Mouse (Mus musculus) left cerebral cortex, adult 8-10 months (tissue): ENCODE data around the gene Scrn3. TPM values are rescaled to one million over a fixed set of nuclear protein-coding genes. Genes with fewer than 3 reads are reported as not detected.

Experiments used
- DNase-seq, 2 experiments: peaks; one replicate each; pipeline ENCODE4 v3.0.0; 2022; ENCODE audit warnings: low spot score in 2 of 2
- total RNA-seq, 4 experiments: library from RNA; stranded (reverse); gene quantifications; 2 replicates each; pipeline ENCODE4 v1.2.4; 2022

The Scrn3 gene
- total RNA-seq, 4 experiments from 2014 or later = 21.0 to 29.3 (median 24.2) TPM

DNA sequence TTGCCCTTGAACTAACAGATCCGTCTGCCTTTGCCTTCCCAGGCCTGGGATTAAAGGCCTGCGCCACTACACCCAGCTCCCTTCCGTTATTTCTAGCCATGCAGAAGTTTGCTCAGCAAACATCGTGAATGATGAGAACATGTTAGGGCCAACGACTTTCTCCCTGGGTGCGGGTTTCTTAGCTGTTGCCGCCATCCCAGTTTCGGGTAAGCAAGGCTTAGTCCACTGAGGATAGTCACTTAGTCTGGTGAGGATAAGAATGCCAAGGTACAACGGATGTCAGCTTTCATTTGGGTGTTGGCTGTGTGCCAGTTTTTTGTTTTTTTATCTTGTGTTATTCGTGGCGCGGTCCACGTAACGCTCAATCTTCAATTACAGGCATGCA, 708 bp downstream of the Scrn3 start:
- peak in 1 of 2 experiments; percentile 15 for DNase-seq

DNA sequence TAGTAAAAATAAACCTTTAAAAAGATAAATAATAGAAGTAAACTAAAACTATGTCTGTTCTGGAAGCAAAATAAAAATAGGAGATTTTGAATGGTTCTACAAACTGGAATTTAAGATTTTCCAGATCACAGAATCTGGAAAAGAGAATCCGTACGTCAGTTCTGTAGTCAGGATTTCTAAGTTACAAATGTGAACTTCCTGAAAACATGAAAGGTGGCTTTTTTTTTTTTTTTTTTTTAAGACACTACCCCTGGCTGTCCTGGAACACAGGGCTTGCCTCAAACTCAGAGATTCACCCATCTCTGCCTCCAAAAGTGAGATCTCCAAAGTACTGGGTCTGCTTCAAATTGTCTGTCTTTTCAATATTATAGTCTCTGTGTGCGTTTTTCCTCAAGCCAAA, 1.9 kb downstream of the Scrn3 start:
- no peak for DNase-seq

DNA sequence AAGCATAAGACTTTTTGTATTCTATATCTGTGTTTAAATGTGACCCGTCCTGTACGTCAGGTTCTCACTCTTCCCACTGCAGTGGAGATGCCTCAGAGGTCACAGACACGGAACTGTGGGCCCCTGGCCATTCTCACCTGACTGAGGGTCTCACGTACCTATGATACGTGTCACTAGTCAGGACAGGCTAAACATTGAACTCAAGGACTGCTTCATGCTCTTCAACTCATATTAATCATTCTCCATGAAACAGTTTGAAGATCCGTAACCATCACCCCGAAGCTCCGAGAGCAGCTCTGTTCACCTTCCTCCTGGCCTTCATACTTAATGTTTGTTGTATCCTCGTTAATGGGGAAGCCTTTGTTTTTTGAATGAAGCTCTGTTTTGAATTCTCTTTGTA, 5.0 kb downstream of the Scrn3 start:
- DNase-seq = no peak

DNA sequence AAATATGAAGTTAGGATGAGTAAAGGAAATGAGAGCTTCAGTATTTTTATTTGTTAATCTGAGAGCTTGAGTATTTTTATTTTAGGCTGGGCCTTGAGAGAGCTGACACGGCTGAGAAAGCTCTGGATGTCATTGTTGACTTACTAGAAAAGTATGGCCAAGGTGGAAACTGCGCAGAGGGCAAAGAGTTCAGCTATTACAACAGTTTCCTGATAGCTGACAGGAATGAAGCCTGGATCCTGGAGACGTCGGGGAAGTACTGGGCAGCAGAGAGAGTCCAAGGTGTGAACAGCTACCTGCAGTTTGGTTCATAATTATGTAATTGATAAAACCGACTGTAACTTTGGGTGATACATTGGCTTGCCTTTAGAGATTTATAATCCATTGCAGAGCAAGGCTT, 6.8 kb downstream of the Scrn3 start:
- no peak for DNase-seq

DNA sequence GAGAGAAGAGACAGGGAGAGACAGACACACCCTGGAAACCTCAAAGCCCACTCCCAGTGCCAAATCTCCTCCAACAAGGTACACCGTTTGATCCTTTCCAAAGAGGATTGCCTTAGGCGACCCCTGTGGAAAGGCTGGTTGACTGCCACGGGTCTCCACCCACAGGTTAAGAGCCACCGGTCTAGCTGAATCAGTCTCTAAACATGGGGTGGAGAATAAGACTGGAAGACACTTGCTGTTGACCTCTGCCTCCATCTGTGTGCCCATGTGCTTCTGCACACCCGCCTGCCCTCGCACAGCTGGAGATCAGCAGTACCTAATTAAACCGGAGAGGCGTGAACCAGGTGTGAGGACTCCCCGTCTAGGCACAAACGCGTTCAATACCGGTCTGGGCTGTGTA, 10.6 kb downstream of the Scrn3 start:
- no peak for DNase-seq

DNA sequence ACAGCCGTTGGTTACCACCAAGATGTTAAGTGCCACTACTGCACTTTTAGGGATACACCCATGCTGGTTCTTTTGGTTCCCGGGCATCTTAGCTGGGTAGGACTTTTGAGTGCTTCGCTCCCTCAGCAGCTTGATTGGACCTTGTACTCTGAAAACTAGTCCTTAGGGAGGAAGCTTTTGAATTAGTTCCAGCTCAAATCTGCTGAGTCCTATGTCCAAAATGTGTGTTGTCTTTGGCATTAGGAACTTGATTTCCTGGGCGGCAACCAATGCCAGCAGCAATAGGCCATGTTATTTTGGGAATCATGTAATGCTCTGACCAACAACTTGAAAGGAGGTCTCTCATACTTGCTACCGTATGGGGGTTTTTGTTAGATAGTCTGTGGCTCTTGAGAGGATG, 13.5 kb downstream of the Scrn3 start:
- DNase-seq = no peak

- DNase-seq = no peak
Measured at GRCm38 (mm10) chr2:73335949-73336348, 23.5 kb downstream of the Scrn3 start.

DNA sequence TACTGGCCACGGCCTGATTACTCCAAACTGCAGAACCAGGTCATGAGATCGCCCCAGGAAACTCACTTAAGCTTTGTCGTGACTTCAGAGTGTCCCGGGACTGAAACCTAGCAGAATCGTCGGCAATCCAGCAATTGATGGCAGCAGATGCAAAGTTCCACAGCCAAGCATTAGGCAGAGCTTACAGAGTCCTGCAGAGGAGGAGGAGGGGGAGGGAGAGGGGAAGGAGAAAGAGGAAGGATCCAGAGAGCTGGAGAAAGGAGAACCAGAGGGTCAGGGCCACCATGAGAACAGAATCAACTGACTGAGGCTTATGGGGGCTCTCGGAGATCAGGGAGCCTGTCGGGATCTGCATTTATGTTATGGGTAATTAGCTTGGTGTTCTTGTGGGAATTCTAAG, 26.0 kb downstream of the Scrn3 start:
- no peak for DNase-seq

- no peak for DNase-seq
Measured at GRCm38 (mm10) chr2:73343701-73344100, 31.3 kb downstream of the Scrn3 start.

GRCm38 (mm10) chr2:73345204-73345603, 32.8 kb downstream of the Scrn3 start:
- peak in 1 of 2 experiments; percentile 33 for DNase-seq

DNA sequence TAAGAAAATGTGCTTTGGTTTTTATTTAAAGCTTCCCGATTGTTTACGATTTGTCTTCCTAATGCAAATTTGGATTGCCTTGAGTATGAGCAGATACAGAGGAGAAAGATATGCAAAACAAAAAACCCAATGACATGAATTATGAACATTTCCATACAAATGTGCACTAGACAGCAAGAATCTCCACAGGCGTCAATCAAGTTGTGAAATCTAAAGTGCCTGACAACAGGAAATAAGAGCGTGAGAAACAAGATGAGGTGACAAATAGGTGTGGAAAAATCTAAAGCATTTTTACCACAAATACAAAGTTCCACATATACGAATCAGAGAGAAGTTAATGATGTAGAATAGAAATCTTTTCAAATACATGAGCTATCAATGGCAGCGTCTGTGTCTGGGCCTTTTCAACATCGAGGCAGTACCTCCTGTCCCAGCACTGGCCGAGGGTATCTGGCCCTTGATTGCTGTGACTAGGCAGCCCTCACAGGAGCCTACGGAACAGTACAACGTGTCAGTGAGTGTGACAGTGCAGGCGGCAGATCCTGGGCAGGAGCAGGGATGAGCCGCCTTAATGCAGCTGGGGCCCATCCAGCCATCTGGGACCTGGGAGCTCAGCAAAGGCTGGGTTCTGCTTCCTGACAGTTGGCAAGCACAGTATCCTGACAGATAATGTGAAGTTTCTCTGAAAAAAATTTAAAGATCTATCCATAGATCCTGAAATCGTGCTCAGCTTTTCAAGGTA, 34.1 kb downstream of the Scrn3 start:
- DNase-seq = peak in 1 of 2 experiments; percentile 76

- DNase-seq = no peak
Measured at GRCm38 (mm10) chr2:73347136-73347535, 34.7 kb downstream of the Scrn3 start.

- DNase-seq = no peak
Measured at GRCm38 (mm10) chr2:73347766-73348165, 35.4 kb downstream of the Scrn3 start.

DNA sequence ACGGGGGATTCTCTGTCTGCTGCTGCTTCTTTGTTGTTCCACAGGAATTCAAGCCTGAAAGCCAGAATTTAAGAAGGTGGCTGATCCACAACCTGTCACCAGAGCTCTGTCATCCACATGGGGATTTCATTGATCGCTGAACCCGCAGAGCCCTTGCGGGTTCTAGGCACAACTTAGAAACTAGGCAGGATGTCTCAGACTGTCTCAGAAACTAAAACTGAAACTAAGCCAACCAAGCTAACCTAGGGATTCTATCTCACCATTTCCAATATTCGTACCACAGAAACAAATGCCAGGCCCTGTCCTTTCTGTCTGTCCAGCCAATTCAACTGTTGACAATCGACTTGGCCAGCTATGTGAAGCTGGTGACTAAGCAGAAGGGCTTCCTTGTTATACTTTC, 35.8 kb downstream of the Scrn3 start:
- no peak for DNase-seq

DNA sequence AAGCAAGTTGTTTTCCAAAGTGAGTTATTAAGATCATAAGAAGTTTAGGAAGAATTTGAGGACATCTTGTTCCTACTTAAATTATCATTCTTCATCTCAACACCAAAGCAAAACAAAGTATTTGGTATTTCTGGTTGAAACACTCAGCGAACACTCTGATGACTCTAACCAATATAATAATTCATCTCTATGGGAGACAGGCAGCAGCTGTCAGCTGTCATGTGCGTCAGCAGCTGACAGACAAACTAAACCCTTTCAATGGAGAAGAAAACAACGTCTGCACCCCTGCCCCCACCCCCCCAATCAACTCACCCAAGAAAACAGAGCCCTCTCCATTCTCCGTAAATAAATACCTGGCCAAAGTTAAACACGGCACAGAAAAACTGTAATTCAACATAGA, 39.1 kb downstream of the Scrn3 start:
- no peak for DNase-seq

DNA sequence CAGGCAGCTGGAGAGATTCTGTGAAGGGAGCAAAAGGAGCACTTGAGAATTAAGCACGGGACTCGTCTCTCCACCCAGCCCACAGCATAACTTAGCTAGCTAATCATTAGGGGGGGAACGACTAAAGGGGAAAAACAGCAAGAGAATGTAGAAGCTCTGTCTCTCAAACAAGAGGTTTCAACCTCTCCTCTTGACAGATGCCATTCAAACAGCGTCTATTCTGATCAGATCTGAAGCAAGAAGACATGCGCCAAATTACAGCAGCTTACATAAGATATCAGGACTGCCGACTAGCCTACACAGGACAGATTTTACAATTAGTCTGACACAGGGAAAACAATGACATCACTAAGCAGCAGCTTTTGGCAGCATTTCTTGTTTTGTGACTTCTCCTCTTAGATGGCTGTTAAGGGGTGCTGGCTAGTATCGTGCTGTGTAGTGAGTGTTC, 39.5 kb downstream of the Scrn3 start:
- DNase-seq = peak in 1 of 2 experiments; percentile 37

DNA sequence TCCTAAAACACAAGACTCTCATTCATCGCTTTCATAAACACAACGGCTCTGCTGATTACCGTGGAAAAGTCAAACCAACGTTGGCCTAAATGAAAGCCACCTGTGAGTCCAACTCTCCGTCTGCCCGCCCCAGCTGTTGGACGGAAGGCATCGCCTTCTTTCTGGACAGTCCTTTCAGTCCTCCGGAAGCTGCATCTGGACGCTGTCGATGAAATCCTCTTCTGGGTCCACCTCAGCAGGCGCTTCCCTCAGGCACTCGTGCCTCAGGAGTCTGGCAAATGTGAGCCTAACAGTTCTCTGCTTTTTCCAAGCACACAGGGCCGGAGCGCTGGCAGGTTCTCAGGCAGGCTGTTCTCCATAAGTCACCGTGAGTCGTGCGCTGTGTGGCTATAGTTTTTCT, 44.6 kb downstream of the Scrn3 start:
- no peak for DNase-seq

DNA sequence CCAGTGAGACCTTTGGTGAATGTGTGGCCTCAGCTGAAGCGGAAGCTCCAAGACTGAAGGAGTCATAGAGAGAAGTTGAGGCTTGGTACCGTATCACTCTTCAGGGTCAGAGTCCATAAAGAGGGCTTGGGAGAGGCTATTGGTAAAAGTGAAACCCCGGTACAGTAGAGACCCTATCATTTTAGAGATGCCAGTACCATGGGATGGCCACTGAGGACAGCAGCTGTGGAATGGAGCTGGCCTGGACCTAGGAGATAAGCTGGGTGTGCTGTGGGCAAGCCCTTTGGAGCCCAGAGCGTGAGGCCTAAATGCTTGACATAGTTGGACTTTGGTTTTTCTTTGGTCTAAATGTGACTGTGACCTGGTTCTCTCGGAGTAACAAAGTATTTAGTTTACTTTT, 47.5 kb downstream of the Scrn3 start:
- DNase-seq = no peak

- DNase-seq = no peak
Measured at GRCm38 (mm10) chr2:73360536-73360935, 48.1 kb downstream of the Scrn3 start.

DNA sequence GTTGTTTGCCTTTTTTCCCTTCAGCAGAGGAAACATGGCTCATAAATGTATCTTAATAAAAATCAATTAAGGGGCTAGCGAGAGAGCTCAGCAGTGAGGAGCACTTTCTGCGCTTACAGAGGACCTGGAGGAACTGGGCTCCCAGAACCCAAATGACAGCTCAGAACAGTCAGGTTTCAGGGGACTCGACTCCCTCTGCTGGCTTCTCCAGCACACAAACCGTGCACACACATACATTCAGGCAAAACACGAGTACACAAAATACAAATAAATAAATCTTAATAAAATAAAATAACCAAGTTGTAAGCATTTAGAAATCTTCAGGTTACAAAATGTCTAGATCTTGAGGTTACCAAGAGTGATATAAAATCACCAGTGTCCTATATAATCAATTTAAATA, 51.0 kb downstream of the Scrn3 start:
- DNase-seq = no peak

DNA sequence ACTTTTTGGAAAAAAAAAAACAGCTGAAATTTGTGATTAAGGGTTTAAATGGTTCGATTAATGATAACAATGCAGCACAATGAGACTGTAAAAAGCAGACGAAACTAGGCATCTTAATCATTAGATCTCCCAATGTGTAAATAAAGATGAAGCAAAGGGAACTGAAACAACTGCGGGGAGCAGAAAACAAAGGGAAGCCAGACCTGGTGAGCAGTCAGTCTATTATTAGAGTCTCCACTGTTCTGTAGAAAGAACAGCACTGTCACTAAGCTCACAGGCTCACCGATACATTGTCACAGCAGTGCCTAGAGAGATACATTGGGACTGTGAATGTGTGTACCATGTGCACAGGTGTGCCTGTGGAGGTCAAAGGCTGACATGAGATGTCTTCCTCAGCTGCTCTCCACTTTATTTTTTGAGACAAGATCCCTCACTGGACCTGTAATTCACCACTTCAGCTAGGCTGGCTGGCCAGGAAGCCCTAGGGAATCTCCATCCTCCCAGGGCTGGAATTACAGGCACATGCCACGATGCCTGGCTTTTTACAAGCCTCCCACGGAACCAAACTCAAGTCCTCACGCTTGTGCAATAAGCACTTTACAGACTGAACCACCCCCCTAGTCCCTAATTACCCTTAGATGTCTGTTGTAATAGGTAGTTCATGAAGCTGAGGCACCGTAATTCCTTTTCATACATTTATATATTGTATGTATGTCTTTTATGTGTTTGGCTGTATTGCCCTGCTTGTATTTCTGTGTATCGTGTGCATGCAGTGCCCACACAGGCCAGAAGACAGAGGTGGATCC, 59.3 kb downstream of the Scrn3 start:
- DNase-seq = no peak

GRCm38 (mm10) chr2:73378326-73378725, 65.9 kb downstream of the Scrn3 start:
- DNase-seq = no peak

DNA sequence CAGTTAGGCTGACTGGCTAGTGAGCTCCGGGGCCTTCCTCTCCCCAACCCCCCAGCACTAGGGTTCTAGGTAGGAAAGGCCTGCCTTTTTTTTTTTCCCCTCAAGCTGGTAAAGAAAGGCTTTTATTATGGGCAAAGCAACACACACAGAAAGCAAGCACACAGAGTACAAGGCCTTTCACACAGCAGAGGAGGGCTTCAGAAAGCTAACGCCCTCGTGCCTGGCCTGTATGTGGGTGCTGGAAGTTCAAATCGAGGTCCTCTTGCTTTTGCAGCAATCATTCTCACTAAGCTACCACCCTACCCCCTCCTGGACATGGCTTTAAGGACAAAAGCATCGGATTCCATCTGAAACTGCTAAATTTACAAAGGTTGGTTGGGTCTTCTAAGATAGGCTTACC, 67.3 kb downstream of the Scrn3 start:
- no peak for DNase-seq
